Mouse (Mus musculus) testis, adult 2 months (tissue): ENCODE measurements around the gene Ext2. TPM values are rescaled to one million over a fixed set of nuclear protein-coding genes. Genes with fewer than 3 reads are reported as not detected.

ENCODE experiments used
- H3K27ac ChIP-seq: fragments of 200-500 bp; 2 replicates; pipeline ENCODE4 v1.5.1; 2012; ENCODE audit warnings: low read depth, low read length; ENCODE audit not compliant: control insufficient read depth, insufficient read depth
- H3K27me3 ChIP-seq: fragments of 200-500 bp; 2 replicates; pipeline ENCODE4 v1.6.1; 2012; ENCODE audit warnings: mild to moderate bottlenecking, low read length, moderate library complexity; ENCODE audit not compliant: control insufficient read depth, insufficient read depth
- H3K36me3 ChIP-seq: fragments of 200-500 bp; 2 replicates; pipeline ENCODE4 v1.6.1; 2012; ENCODE audit warnings: mild to moderate bottlenecking, low read length; ENCODE audit not compliant: control insufficient read depth, insufficient read depth
- H3K4me1 ChIP-seq: fragments of 200-500 bp; 2 replicates; pipeline ENCODE4 v1.6.1; 2012; ENCODE audit warnings: low read length; ENCODE audit not compliant: control insufficient read depth, insufficient read depth
- H3K4me3 ChIP-seq: fragments of 200-500 bp; 2 replicates; pipeline ENCODE4 v1.5.1; 2012; ENCODE audit warnings: low read depth, mild to moderate bottlenecking, low read length, moderate library complexity, mixed read lengths; ENCODE audit not compliant: control insufficient read depth
- CTCF ChIP-seq: fragments of 200-500 bp; IDR thresholded peaks from 2 replicates; pipeline ENCODE4 v1.5.1; 2012; ENCODE audit warnings: low read depth, mild to moderate bottlenecking, inconsistent platforms, low read length, moderate library complexity; ENCODE audit not compliant: control insufficient read depth, insufficient read depth, insufficient replicate concordance
- POLR2A ChIP-seq: fragments of 200-500 bp; IDR thresholded peaks from 2 replicates; pipeline ENCODE4 v1.6.1; 2012; ENCODE audit warnings: low read depth, mild to moderate bottlenecking, inconsistent platforms, low read length, moderate library complexity; ENCODE audit not compliant: control insufficient read depth
- polyA plus RNA-seq: library from polyadenylated mRNA; depleted of rRNA; stranded (reverse); fragments of >200 nt; gene quantifications from 2 replicates; pipeline ENCODE4 v1.2.3, GENCODE M21; 2012

The Ext2 gene
- polyA plus RNA-seq, 1 experiment = 17.6 TPM

GRCm38 (mm10) chr2:93783926-93784539, 38.3 kb downstream of the Ext2 start:
- TF ChIP-seq POLR2A (no peak), CTCF (no peak)
- Histone ChIP-seq H3K27ac (no peak overlapping the region), H3K36me3 (no peaks in the 10 kb centered on the region), H3K4me3 (no peak overlapping the region), H3K4me1 (peaks cover 4% of the 10 kb centered on the region; the same call in 1 of the 2 replicates), H3K27me3 (no peaks in the 10 kb centered on the region)

- Histone ChIP-seq H3K27me3 (no peaks in the 10 kb centered on the region), H3K4me1 (peaks cover 4% of the 10 kb centered on the region; the same call in 1 of the 2 replicates), H3K36me3 (no peaks in the 10 kb centered on the region), H3K4me3 (no peak overlapping the region), H3K27ac (no peak overlapping the region)
- TF ChIP-seq CTCF = no peak
- no peak for TF ChIP-seq POLR2A
These were observed 39.7 kb downstream of the Ext2 start for GRCm38 (mm10) chr2:93782682-93783081.

- H3K36me3 ChIP-seq = no peaks in the 10 kb centered on the region
- TF ChIP-seq CTCF (no peak), POLR2A (no peak)
- no peak overlapping the region for H3K27ac ChIP-seq
- peaks cover 4% of the 10 kb centered on the region; the same call in 1 of the 2 replicates for H3K4me1 ChIP-seq
- no peak overlapping the region for H3K4me3 ChIP-seq
- no peaks in the 10 kb centered on the region for H3K27me3 ChIP-seq
These were observed 40.2 kb downstream of the Ext2 start for GRCm38 (mm10) chr2:93782156-93782555.

GRCm38 (mm10) chr2:93780528-93780927, 41.8 kb downstream of the Ext2 start:
- no peaks in the 10 kb centered on the region for H3K36me3 ChIP-seq
- H3K27ac ChIP-seq = no peak overlapping the region
- TF ChIP-seq CTCF = no peak
- TF ChIP-seq POLR2A = no peak
- H3K4me1 ChIP-seq = peaks cover 4% of the 10 kb centered on the region; the same call in 1 of the 2 replicates
- no peaks in the 10 kb centered on the region for H3K27me3 ChIP-seq
- H3K4me3 ChIP-seq = no peak overlapping the region

GRCm38 (mm10) chr2:93779897-93780208, 42.5 kb downstream of the Ext2 start:
- no peak overlapping the region for H3K27ac ChIP-seq
- peaks cover under 1% of the 10 kb centered on the region; the same call in 1 of the 2 replicates for H3K4me1 ChIP-seq
- H3K36me3 ChIP-seq = no peaks in the 10 kb centered on the region
- H3K27me3 ChIP-seq = no peaks in the 10 kb centered on the region
- H3K4me3 ChIP-seq = no peak overlapping the region
- TF ChIP-seq CTCF (no peak), POLR2A (no peak)

- Histone ChIP-seq H3K4me3 (no peak overlapping the region), H3K27me3 (no peaks in the 10 kb centered on the region), H3K4me1 (no peaks in the 10 kb centered on the region; the same call in 1 of the 2 replicates), H3K36me3 (no peaks in the 10 kb centered on the region), H3K27ac (no peak overlapping the region)
- TF ChIP-seq POLR2A = no peak
- no peak for TF ChIP-seq CTCF
These were observed 43.1 kb downstream of the Ext2 start for GRCm38 (mm10) chr2:93779081-93779896.

GRCm38 (mm10) chr2:93778616-93779015, 43.8 kb downstream of the Ext2 start:
- Histone ChIP-seq H3K27ac (no peak overlapping the region), H3K36me3 (no peaks in the 10 kb centered on the region), H3K27me3 (no peaks in the 10 kb centered on the region), H3K4me1 (no peaks in the 10 kb centered on the region; the same call in 1 of the 2 replicates), H3K4me3 (no peak overlapping the region)
- TF ChIP-seq CTCF (no peak), POLR2A (no peak)

- TF ChIP-seq POLR2A = no peak
- TF ChIP-seq CTCF = no peak
- no peak overlapping the region for H3K27ac ChIP-seq
These were observed 45.3 kb downstream of the Ext2 start for GRCm38 (mm10) chr2:93777056-93777430.

More at GRCm38 (mm10) chr2:93777056-93777430, 45.3 kb downstream of the Ext2 start:
- Histone ChIP-seq H3K4me3 (no peak overlapping the region), H3K27me3 (no peaks in the 10 kb centered on the region), H3K36me3 (no peaks in the 10 kb centered on the region), H3K4me1 (no peaks in the 10 kb centered on the region; the same call in 1 of the 2 replicates)
